Mouse (Mus musculus): ENCODE results near the gene Ttc23l. TPM values are rescaled to one million over a fixed set of nuclear protein-coding genes. Genes with fewer than 3 reads are reported as not detected.
A peak's percentile ranks its signal among the peaks of the same experiment; 100 is the strongest.

Ttc23l gene
- polyA plus RNA-seq, 1 experiment from 2014 or later, result not detected

GRCm38 (mm10) chr15:10470151-10470831, 88.2 kb downstream of the Ttc23l start, which contains the start of gene Dnajc21:
Gene Dnajc21, minus strand, starts transcription at chr15:10470516.
- ATAC-seq (ENCODE audit: low FRiP score, low TSS enrichment), result peak; percentile 96
- H3K36me3 ChIP-seq (ENCODE audit: control insufficient read depth, insufficient read depth, low read length), result peaks cover 7% of the 10 kb centered on the region
- H3K4me1 ChIP-seq (ENCODE audit: control insufficient read depth, insufficient read depth, low read length), result no peaks in the 10 kb centered on the region
- 0 out of 2 replicates have a peak within 1 kb of the TSS, but pooled peaks have one; percentile 37 for H3K27ac ChIP-seq (ENCODE audit: low read depth, low read length)
- H3K9me3 ChIP-seq (ENCODE audit: control insufficient read depth, low read length), result no peaks in the 10 kb centered on the region
- H3K4me2 ChIP-seq (replicated peaks; ENCODE audit: low read depth, low read length), result peak within 1 kb of the TSS; percentile 83
- WGBS, result under 1% methylated on average over 74 of the region's 87 CpGs
- peak within 1 kb of the TSS; percentile 81 for H3K4me3 ChIP-seq (ENCODE audit: low read length)
- no peaks in the 10 kb centered on the region for H3K27me3 ChIP-seq (ENCODE audit: control insufficient read depth, insufficient read depth, low read length)
- peak within 1 kb of the TSS; percentile 87 for H3K9ac ChIP-seq (ENCODE audit: low read depth, low read length)

- 0% methylated on average over 30 of the region's 40 CpGs for WGBS
- Histone ChIP-seq H3K27ac (ENCODE audit: low read depth, low read length) (0 out of 2 replicates have a peak overlapping the region, but pooled peaks have one; percentile 37), H3K4me3 (ENCODE audit: low read length) (peak overlapping the region; percentile 81), H3K9me3 (ENCODE audit: control insufficient read depth, low read length) (no peaks in the 10 kb centered on the region), H3K4me1 (ENCODE audit: control insufficient read depth, insufficient read depth, low read length) (no peaks in the 10 kb centered on the region), H3K9ac (ENCODE audit: low read depth, low read length) (peak overlapping the region; percentile 87), H3K36me3 (ENCODE audit: control insufficient read depth, insufficient read depth, low read length) (peaks cover 3% of the 10 kb centered on the region; the same call in 1 of the 2 replicates), H3K4me2 (replicated peaks; ENCODE audit: low read depth, low read length) (peak overlapping the region; percentile 83), H3K27me3 (ENCODE audit: control insufficient read depth, insufficient read depth, low read length) (no peaks in the 10 kb centered on the region)
- ATAC-seq (ENCODE audit: low FRiP score, low TSS enrichment), result peak; percentile 28
Measured at GRCm38 (mm10) chr15:10469641-10470150, 88.8 kb downstream of the Ttc23l start.

GRCm38 (mm10) chr15:10468761-10469160, 89.7 kb downstream of the Ttc23l start:
- Histone ChIP-seq H3K9ac (ENCODE audit: low read depth, low read length) (no peak overlapping the region), H3K4me2 (replicated peaks; ENCODE audit: low read depth, low read length) (no peak overlapping the region), H3K9me3 (ENCODE audit: control insufficient read depth, low read length) (no peaks in the 10 kb centered on the region), H3K27ac (ENCODE audit: low read depth, low read length) (no peak overlapping the region), H3K4me1 (ENCODE audit: control insufficient read depth, insufficient read depth, low read length) (no peaks in the 10 kb centered on the region), H3K4me3 (ENCODE audit: low read length) (no peak overlapping the region), H3K27me3 (ENCODE audit: control insufficient read depth, insufficient read depth, low read length) (no peaks in the 10 kb centered on the region), H3K36me3 (ENCODE audit: control insufficient read depth, insufficient read depth, low read length) (no peaks in the 10 kb centered on the region)
- 83% methylated on average over 3 of the region's 3 CpGs for WGBS
- no peak for ATAC-seq (ENCODE audit: low FRiP score, low TSS enrichment)

GRCm38 (mm10) chr15:10464678-10465077, 93.8 kb downstream of the Ttc23l start:
- no peaks in the 10 kb centered on the region for H3K9me3 ChIP-seq (ENCODE audit: control insufficient read depth, low read length)
- 84% methylated on average over 3 of the region's 3 CpGs for WGBS

GRCm38 (mm10) chr15:10463555-10463954, 94.9 kb downstream of the Ttc23l start:
- Histone ChIP-seq H3K4me3 (ENCODE audit: low read length) (no peak overlapping the region), H3K4me2 (replicated peaks; ENCODE audit: low read depth, low read length) (no peak overlapping the region), H3K4me1 (ENCODE audit: control insufficient read depth, insufficient read depth, low read length) (no peaks in the 10 kb centered on the region), H3K27ac (ENCODE audit: low read depth, low read length) (no peak overlapping the region), H3K36me3 (ENCODE audit: control insufficient read depth, insufficient read depth, low read length) (peaks cover 30% of the 10 kb centered on the region), H3K9ac (ENCODE audit: low read depth, low read length) (no peak overlapping the region), H3K27me3 (ENCODE audit: control insufficient read depth, insufficient read depth, low read length) (no peaks in the 10 kb centered on the region), H3K9me3 (ENCODE audit: control insufficient read depth, low read length) (no peaks in the 10 kb centered on the region)
- 89% methylated on average over 5 of the region's 5 CpGs for WGBS
- ATAC-seq (ENCODE audit: low FRiP score, low TSS enrichment), result no peak

More at GRCm38 (mm10) chr15:10464678-10465077, 93.8 kb downstream of the Ttc23l start:
- H3K36me3 ChIP-seq (ENCODE audit: control insufficient read depth, insufficient read depth, low read length), result peaks cover 21% of the 10 kb centered on the region
- ATAC-seq (ENCODE audit: low FRiP score, low TSS enrichment), result no peak
- H3K4me3 ChIP-seq (ENCODE audit: low read length), result no peak overlapping the region
- no peak overlapping the region for H3K27ac ChIP-seq (ENCODE audit: low read depth, low read length)
- no peaks in the 10 kb centered on the region for H3K27me3 ChIP-seq (ENCODE audit: control insufficient read depth, insufficient read depth, low read length)
- no peaks in the 10 kb centered on the region for H3K4me1 ChIP-seq (ENCODE audit: control insufficient read depth, insufficient read depth, low read length)
- H3K9ac ChIP-seq (ENCODE audit: low read depth, low read length), result no peak overlapping the region
- H3K4me2 ChIP-seq (replicated peaks; ENCODE audit: low read depth, low read length), result no peak overlapping the region

GRCm38 (mm10) chr15:10460986-10461385, 97.5 kb downstream of the Ttc23l start:
- Histone ChIP-seq H3K4me3 (ENCODE audit: low read length) (no peak overlapping the region), H3K9ac (ENCODE audit: low read depth, low read length) (no peak overlapping the region), H3K4me1 (ENCODE audit: control insufficient read depth, insufficient read depth, low read length) (no peaks in the 10 kb centered on the region), H3K27ac (ENCODE audit: low read depth, low read length) (no peak overlapping the region), H3K4me2 (replicated peaks; ENCODE audit: low read depth, low read length) (no peak overlapping the region), H3K36me3 (ENCODE audit: control insufficient read depth, insufficient read depth, low read length) (peaks cover 34% of the 10 kb centered on the region), H3K9me3 (ENCODE audit: control insufficient read depth, low read length) (no peaks in the 10 kb centered on the region), H3K27me3 (ENCODE audit: control insufficient read depth, insufficient read depth, low read length) (no peaks in the 10 kb centered on the region)
- WGBS, result 77% methylated on average over 12 of the region's 12 CpGs
- ATAC-seq (ENCODE audit: low FRiP score, low TSS enrichment), result no peak

Other genes starting within 250 kb of the Ttc23l start
- not detected in 2 replicates for gene Gm21973, start 233.3 kb downstream of the Ttc23l start, polyA plus RNA-seq (2014; fragmentation: Nextera tagmentation; extraction: Ambion mirVana)
- gene Agxt2, start 200.1 kb downstream of the Ttc23l start, polyA plus RNA-seq (2014; fragmentation: Nextera tagmentation; extraction: Ambion mirVana), result 1.3 and 1.5 TPM in 2 replicates
- gene Dnajc21, start 88.2 kb downstream of the Ttc23l start, polyA plus RNA-seq (2014; fragmentation: Nextera tagmentation; extraction: Ambion mirVana), result 17.1 and 20.3 TPM in 2 replicates
- 127 and 165 TPM in 2 replicates for gene Brix1, start 72.7 kb downstream of the Ttc23l start, polyA plus RNA-seq (2014; fragmentation: Nextera tagmentation; extraction: Ambion mirVana)
- gene Rad1, start 72.7 kb downstream of the Ttc23l start, polyA plus RNA-seq (2014; fragmentation: Nextera tagmentation; extraction: Ambion mirVana), result 25.3 and 29.1 TPM in 2 replicates
- 48.0 and 75.0 TPM in 2 replicates for gene Rai14, start 156.0 kb upstream of the Ttc23l start, polyA plus RNA-seq (2014; fragmentation: Nextera tagmentation; extraction: Ambion mirVana)

All from kidney, embryonic 14.5 days (tissue).